Mouse (Mus musculus) retina, postnatal 7 days (tissue): ENCODE measurements around the gene Vsig10l.

ENCODE experiments used
- DNase-seq: peaks from one replicate; pipeline ENCODE4 v3.0.0-alpha.2; 2012; ENCODE audit warnings: low read depth, low spot score

The Vsig10l gene

GRCm38 (mm10) chr7:43462851-43463250, at the start of gene Vsig10l:
Gene Vsig10l, plus strand, starts transcription at chr7:43463151.
- no peak for DNase-seq

GRCm38 (mm10) chr7:43417298-43417697, 45.7 kb upstream of the Vsig10l start:
- no peak for DNase-seq

- DNase-seq, result peak; percentile 54
Measured at GRCm38 (mm10) chr7:43422995-43423617, 39.8 kb upstream of the Vsig10l start.

GRCm38 (mm10) chr7:43423991-43424625, 38.8 kb upstream of the Vsig10l start:
- no peak for DNase-seq

GRCm38 (mm10) chr7:43427406-43427805, 35.5 kb upstream of the Vsig10l start, which contains the start of gene Lim2:
Gene Lim2, plus strand, starts transcription at chr7:43427670.
- DNase-seq, result no peak

- no peak for DNase-seq
Measured at GRCm38 (mm10) chr7:43429500-43429899, 33.5 kb upstream of the Vsig10l start.

GRCm38 (mm10) chr7:43432891-43433290, 30.1 kb upstream of the Vsig10l start:
- DNase-seq, result no peak

GRCm38 (mm10) chr7:43434676-43435075, 28.3 kb upstream of the Vsig10l start:
- no peak for DNase-seq

- DNase-seq, result no peak
Measured at GRCm38 (mm10) chr7:43436341-43437255, 26.4 kb upstream of the Vsig10l start, which contains the start of gene Nkg7. Gene Nkg7, plus strand, starts transcription at chr7:43437073.

GRCm38 (mm10) chr7:43438611-43439010, 24.3 kb upstream of the Vsig10l start:
- no peak for DNase-seq

GRCm38 (mm10) chr7:43440482-43440881, 22.5 kb upstream of the Vsig10l start, which contains the start of gene Cldnd2:
Gene Cldnd2, plus strand, starts transcription at chr7:43440782.
- no peak for DNase-seq

GRCm38 (mm10) chr7:43441071-43441470, 21.9 kb upstream of the Vsig10l start:
- DNase-seq, result no peak

- DNase-seq, result no peak
Measured at GRCm38 (mm10) chr7:43442684-43443083, 20.3 kb upstream of the Vsig10l start.

GRCm38 (mm10) chr7:43443126-43443916, 19.6 kb upstream of the Vsig10l start:
- peak; percentile 24 for DNase-seq

GRCm38 (mm10) chr7:43443917-43444293, 19.0 kb upstream of the Vsig10l start, which contains the start of the genes Etfb and Gm45233:
Gene Etfb, plus strand, starts transcription at chr7:43444083.
Gene Gm45233, plus strand, starts transcription at chr7:43444128.
- DNase-seq, result peak; percentile 88

GRCm38 (mm10) chr7:43447801-43448200, 15.2 kb upstream of the Vsig10l start:
- no peak for DNase-seq

GRCm38 (mm10) chr7:43448246-43448645, 14.7 kb upstream of the Vsig10l start:
- DNase-seq, result no peak

- DNase-seq, result no peak
Measured at GRCm38 (mm10) chr7:43449811-43450210, 13.1 kb upstream of the Vsig10l start.

GRCm38 (mm10) chr7:43451726-43452125, 11.2 kb upstream of the Vsig10l start:
- no peak for DNase-seq

- no peak for DNase-seq
Measured at GRCm38 (mm10) chr7:43452609-43453008, 10.3 kb upstream of the Vsig10l start.
